Mouse (Mus musculus): ENCODE data around the gene Cpeb3. TPM values are rescaled to one million over a fixed set of nuclear protein-coding genes. Genes with fewer than 3 reads are reported as not detected.
"Not testable (repeated sequence)": the region's sequence is repeated elsewhere in the genome, so short reads cannot be mapped to it uniquely, and the experiment has no call there.

Cpeb3 gene
- total RNA-seq, 1 experiment from 2014 or later, result 31.9 TPM

- no peak for DNase-seq
Observed at GRCm38 (mm10) chr19:37145846-37146245, 62.6 kb downstream of the Cpeb3 start.

DNA sequence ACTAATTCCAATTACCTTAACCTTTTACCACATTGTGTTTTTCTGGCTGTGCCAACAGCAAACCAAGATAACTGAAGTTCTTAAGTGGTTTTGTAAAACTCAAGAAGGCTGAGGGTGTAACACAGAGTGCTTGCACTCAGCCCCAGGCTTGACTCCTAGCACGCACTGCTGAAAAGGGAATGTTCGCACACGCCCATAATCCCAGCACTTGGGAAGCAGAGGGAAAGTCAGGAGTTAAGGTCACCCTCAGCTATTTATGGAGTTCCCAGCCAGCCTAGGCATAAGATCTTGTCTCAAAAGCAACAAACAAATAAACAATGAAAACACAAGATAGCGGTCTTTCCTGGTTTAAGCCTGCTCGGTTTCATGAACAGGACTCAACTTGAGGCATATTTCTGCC, 63.0 kb downstream of the Cpeb3 start:
- no peak for DNase-seq

GRCm38 (mm10) chr19:37141623-37142022, 66.8 kb downstream of the Cpeb3 start:
- no peak for DNase-seq

GRCm38 (mm10) chr19:37137133-37137532, 71.3 kb downstream of the Cpeb3 start:
- no peak for DNase-seq

- DNase-seq, result not testable (repeated sequence)
Observed at GRCm38 (mm10) chr19:37135459-37135858, 72.9 kb downstream of the Cpeb3 start.

- DNase-seq, result no peak
Observed at GRCm38 (mm10) chr19:37133666-37134065, 74.7 kb downstream of the Cpeb3 start.

GRCm38 (mm10) chr19:37131660-37132059, 76.7 kb downstream of the Cpeb3 start:
- DNase-seq, result no peak

- no peak for DNase-seq
Observed at GRCm38 (mm10) chr19:37128461-37128860, 79.9 kb downstream of the Cpeb3 start.

DNA sequence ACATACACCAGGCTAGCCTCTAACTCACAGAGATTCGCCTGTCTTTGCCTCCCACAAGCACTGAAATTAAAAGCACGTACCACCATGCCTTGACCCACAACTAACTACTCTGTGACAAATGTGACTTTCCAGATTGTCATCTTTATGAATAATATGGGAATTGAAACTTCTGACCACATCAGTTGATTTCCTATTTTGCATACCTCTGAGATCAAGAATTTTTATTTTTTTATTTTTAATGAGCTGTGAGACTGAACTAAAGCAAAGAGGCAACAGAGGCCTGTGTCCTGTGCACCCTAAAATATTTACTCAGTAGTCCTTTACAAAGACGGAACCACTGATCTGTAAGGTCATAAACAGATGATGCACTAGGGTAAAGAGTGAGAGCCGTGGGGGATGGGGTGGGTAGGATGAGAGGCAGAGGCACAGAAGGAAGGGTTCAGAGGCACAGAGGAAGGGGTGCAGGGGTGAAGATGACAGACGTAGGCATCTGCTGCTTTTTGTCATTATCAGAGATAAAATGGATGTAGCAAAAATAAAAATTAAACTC, 81.3 kb downstream of the Cpeb3 start:
- no peak for DNase-seq

DNA sequence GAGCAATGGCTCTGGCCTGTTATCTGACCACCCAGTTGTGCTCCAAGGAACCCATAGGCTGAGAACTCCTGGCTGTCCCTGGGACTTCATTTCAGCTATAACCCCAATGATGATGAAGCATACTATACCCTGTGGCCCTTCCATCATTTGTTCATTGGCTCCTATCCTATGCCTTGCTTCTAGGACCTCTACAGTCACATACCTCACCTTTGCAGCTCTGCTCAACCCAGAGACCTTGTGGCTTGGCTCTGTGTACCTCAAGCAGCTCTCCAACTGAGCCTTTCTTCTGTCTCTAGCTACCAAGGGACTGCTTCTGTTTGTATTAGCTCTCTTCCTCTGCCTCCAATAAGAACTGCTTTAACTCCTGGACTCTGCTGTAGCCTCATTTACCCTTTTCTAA, 83.4 kb downstream of the Cpeb3 start:
- no peak for DNase-seq

DNA sequence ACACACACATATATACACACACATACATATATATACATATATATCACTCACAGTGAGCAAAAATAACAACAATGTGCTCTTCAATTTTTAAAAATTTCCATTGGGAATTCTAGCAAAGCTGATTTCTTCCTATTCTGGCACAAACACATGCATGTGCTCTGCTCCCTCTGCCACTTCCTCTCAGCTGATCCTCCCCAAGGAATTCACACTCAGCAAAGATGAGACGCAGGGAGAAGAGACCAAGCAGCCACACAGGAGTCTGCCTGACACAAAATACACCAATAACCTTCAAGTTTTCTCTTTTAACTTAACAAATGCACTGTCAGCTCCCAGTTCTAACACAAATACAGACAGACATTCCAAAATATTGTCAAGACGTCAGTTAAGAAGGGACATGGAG, 89.1 kb downstream of the Cpeb3 start:
- no peak for DNase-seq

DNA sequence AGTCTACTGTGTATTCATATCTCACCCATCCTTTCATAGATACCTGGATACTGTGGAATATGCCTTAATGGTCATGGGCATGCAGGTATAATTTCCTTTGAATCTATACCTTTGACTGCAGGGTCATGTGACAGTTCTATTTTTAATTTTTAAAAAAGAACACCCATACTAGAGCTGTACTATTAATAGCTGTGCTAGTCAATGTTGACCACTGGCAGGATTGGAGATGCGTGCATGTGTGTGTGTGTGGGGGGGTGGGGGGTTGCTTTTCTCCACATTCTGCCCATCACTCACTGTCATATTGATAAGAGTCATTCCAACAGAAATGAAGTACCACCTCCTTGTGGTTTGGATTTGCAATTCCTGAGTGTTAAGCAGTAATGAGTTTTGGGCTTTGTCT, 92.6 kb downstream of the Cpeb3 start:
- no peak for DNase-seq

DNA sequence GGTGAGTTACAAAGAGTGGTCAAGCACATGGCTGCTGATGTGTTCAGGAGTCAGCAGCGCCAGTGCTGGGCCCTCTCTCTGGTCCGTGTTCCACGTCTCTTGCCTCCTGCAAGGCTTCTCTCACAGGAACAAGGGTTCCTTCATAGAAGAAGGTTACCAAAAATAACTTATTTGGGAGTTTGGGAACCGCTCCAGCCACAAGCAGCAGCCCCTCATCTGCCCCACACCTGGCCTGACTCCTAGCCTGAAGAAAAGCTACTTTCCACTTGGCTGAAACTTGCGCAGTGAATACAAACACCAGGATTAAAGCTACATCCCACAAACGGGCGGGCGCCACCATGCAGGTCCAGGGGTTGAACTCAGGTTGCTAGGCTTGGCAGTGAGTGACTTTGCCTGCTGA, 93.0 kb downstream of the Cpeb3 start:
- no peak for DNase-seq

DNA sequence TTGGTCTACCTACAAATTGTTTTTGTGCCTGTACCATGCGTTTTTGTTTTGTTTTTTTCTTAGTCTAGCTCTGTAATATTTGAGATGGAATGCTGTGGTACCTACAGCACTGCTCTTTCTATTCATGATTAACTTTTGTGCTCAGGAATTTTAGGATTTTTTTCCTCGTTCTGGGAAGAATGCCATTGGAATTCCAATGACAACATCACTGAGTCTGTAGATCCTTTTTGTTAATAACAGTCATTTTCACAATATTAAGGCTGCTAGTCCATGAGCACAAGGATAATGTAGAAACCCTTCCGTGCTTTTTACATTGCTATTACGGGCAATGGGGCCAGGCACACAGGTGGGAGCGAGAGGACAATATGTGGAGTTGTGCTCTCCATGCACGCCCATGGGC, 96.6 kb downstream of the Cpeb3 start:
- no peak for DNase-seq

- DNase-seq, result peak; percentile 28
Observed at GRCm38 (mm10) chr19:37110494-37110893, 97.9 kb downstream of the Cpeb3 start.

DNA sequence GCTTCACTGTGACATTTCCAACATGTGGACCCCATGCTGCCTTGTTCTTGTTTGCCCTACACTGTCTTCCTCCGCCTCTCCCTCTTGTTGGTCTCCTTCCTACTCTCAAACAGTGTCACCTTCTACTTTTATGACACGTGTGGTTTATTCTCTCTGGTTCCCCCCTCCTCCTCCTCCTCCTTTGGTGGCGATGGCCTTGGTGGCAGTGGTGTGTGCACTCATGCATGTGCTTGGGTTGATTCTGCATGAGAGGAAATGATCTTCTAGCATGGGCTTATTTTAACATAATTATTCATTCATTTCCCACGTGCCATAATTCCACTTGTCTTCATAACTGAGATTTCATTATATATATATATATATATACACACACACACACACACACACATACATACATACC, 98.5 kb downstream of the Cpeb3 start:
- no peak for DNase-seq

- DNase-seq, result no peak
Observed at GRCm38 (mm10) chr19:37100689-37101088, 107.7 kb downstream of the Cpeb3 start.

GRCm38 (mm10) chr19:37095666-37096330, 112.6 kb downstream of the Cpeb3 start:
- no peak for DNase-seq

DNA sequence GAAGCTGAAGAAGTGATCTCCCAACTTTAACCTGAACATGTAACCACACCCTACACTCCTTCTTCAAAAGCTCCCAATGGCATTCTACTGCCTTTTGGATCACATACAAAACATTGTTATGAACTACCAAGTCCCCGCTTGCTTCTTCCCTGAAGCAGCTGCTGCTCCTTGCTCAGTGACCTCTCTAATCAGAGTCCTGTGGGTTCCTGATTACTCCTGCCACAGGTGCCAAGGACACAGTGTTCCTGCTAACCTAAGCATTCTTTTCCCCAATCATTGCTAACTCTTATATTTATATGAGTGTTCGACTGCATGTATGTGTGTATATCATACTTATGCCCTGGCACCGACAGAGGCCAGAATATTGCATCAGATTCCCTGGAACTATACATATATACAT, 115.2 kb downstream of the Cpeb3 start:
- DNase-seq, result no peak

GRCm38 (mm10) chr19:37090146-37091061, 118.0 kb downstream of the Cpeb3 start:
- DNase-seq, result no peak

- no peak for DNase-seq
Observed at GRCm38 (mm10) chr19:37088043-37088748, 120.2 kb downstream of the Cpeb3 start.

DNA sequence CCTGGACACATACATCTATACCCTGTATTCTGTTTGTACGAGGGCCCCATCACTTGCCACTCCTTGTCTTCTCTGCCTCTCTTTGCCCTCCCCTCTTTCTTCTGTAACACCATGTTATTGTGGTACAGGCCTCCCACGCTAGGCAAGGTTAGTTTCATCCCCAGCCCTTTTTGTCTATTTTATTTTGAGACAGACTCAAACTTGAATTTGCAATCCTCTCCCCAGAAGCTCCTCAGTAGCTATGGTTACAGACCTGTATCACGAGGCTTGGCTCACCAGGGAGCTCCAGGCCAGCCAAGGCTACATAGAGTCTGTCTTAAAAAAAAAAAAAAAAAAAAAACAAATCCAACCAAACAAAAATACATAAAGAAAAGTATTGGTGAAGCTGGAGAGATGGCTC, 123.9 kb downstream of the Cpeb3 start:
- no peak for DNase-seq

GRCm38 (mm10) chr19:37081467-37081866, 126.9 kb downstream of the Cpeb3 start:
- no peak for DNase-seq
